Mouse (Mus musculus): ENCODE data around the gene Mfsd5. TPM values are rescaled to one million over a fixed set of nuclear protein-coding genes. Genes with fewer than 3 reads are reported as not detected.

The Mfsd5 gene
- polyA plus RNA-seq, 1 experiment from 2014 or later, result 27.4 TPM

- no peaks in the 10 kb centered on the region for H3K9me3 ChIP-seq (ENCODE audit: low read length)
- no peak for ATAC-seq
- 70% methylated on average over 5 of the region's 5 CpGs for whole genome bisulfite sequencing (ENCODE audit: insufficient replicate concordance)
- peaks cover 11% of the 10 kb centered on the region for H3K4me1 ChIP-seq (ENCODE audit: insufficient read depth)
- H3K4me2 ChIP-seq (ENCODE audit: low read depth, low read length), result no peak overlapping the region
- DNase-seq, result no peak
- no peak overlapping the region for H3K27ac ChIP-seq (ENCODE audit: low read depth)
- H3K4me3 ChIP-seq (ENCODE audit: low read depth, low read length), result no peak overlapping the region
- peaks cover 66% of the 10 kb centered on the region for H3K27me3 ChIP-seq (ENCODE audit: insufficient read depth, low read length)
- no peaks in the 10 kb centered on the region for H3K36me3 ChIP-seq (replicated peaks; ENCODE audit: insufficient read depth, low read length)
- H3K9ac ChIP-seq (replicated peaks), result no peak overlapping the region
- TF ChIP-seq CTCF (IDR thresholded peaks at IDR 0.05; ENCODE audit: low read depth) (no peak), EP300 (IDR thresholded peaks at IDR 0.05; ENCODE audit: low read depth) (no peak)
Measured at GRCm38 (mm10) chr15:102250521-102250920, 28.7 kb upstream of the Mfsd5 start.

- ATAC-seq, result no peak
- H3K4me3 ChIP-seq (ENCODE audit: low read depth, low read length), result no peak overlapping the region
- no peak overlapping the region for H3K27ac ChIP-seq (ENCODE audit: low read depth)
- no peaks in the 10 kb centered on the region for H3K9me3 ChIP-seq (ENCODE audit: low read length)
- TF ChIP-seq CTCF (IDR thresholded peaks at IDR 0.05; ENCODE audit: low read depth), result no peak
- no peak for TF ChIP-seq EP300 (IDR thresholded peaks at IDR 0.05; ENCODE audit: low read depth)
- 55% methylated on average over 13 of the region's 14 CpGs for WGBS (ENCODE audit: insufficient replicate concordance)
- no peak overlapping the region for H3K9ac ChIP-seq (replicated peaks)
- H3K4me2 ChIP-seq (ENCODE audit: low read depth, low read length), result no peak overlapping the region
- H3K4me1 ChIP-seq (ENCODE audit: insufficient read depth), result peaks cover 8% of the 10 kb centered on the region
- peaks cover 59% of the 10 kb centered on the region for H3K27me3 ChIP-seq (ENCODE audit: insufficient read depth, low read length)
- peak; percentile 13 for DNase-seq
- no peaks in the 10 kb centered on the region for H3K36me3 ChIP-seq (replicated peaks; ENCODE audit: insufficient read depth, low read length)
Measured at GRCm38 (mm10) chr15:102255547-102256255, 23.6 kb upstream of the Mfsd5 start.

- whole genome bisulfite sequencing (ENCODE audit: insufficient replicate concordance), result 17% methylated on average over 22 of the region's 22 CpGs
- Histone ChIP-seq H3K9ac (replicated peaks) (peak overlapping the region; percentile 55), H3K4me3 (ENCODE audit: low read depth, low read length) (peak overlapping the region; percentile 61), H3K9me3 (ENCODE audit: low read length) (no peaks in the 10 kb centered on the region), H3K36me3 (replicated peaks; ENCODE audit: insufficient read depth, low read length) (no peaks in the 10 kb centered on the region), H3K27ac (ENCODE audit: low read depth) (no peak overlapping the region), H3K27me3 (ENCODE audit: insufficient read depth, low read length) (peaks cover 60% of the 10 kb centered on the region), H3K4me2 (ENCODE audit: low read depth, low read length) (peak overlapping the region; percentile 88), H3K4me1 (ENCODE audit: insufficient read depth) (peaks cover 8% of the 10 kb centered on the region)
- no peak for ATAC-seq
- DNase-seq, result peak; percentile 13
- no peak for TF ChIP-seq EP300 (IDR thresholded peaks at IDR 0.05; ENCODE audit: low read depth)
- no peak for TF ChIP-seq CTCF (IDR thresholded peaks at IDR 0.05; ENCODE audit: low read depth)
Measured at GRCm38 (mm10) chr15:102256431-102257201, 22.6 kb upstream of the Mfsd5 start.

GRCm38 (mm10) chr15:102257202-102258075, 21.8 kb upstream of the Mfsd5 start, which contains the start of gene Rarg:
Rarg (minus strand) TSS chr15:102257517.
- Histone ChIP-seq H3K9ac (replicated peaks) (peak within 1 kb of the TSS; percentile 55), H3K36me3 (replicated peaks; ENCODE audit: insufficient read depth, low read length) (no peaks in the 10 kb centered on the region), H3K9me3 (ENCODE audit: low read length) (no peaks in the 10 kb centered on the region), H3K4me3 (ENCODE audit: low read depth, low read length) (peak within 1 kb of the TSS; percentile 61), H3K27ac (ENCODE audit: low read depth) (no peak within 1 kb of the TSS), H3K4me1 (ENCODE audit: insufficient read depth) (peaks cover 8% of the 10 kb centered on the region), H3K4me2 (ENCODE audit: low read depth, low read length) (peak within 1 kb of the TSS; percentile 88), H3K27me3 (ENCODE audit: insufficient read depth, low read length) (peaks cover 57% of the 10 kb centered on the region)
- TF ChIP-seq EP300 (IDR thresholded peaks at IDR 0.05; ENCODE audit: low read depth) (no peak), CTCF (IDR thresholded peaks at IDR 0.05; ENCODE audit: low read depth) (no peak)
- 2% methylated on average over 40 of the region's 46 CpGs for WGBS (ENCODE audit: insufficient replicate concordance)
- peak; percentile 43 for ATAC-seq
- no peak for DNase-seq

GRCm38 (mm10) chr15:102258076-102258470, 21.2 kb upstream of the Mfsd5 start:
- WGBS (ENCODE audit: insufficient replicate concordance), result 20% methylated on average over 12 of the region's 12 CpGs
- Histone ChIP-seq H3K4me3 (ENCODE audit: low read depth, low read length) (peak overlapping the region; percentile 61), H3K27me3 (ENCODE audit: insufficient read depth, low read length) (peaks cover 54% of the 10 kb centered on the region), H3K4me1 (ENCODE audit: insufficient read depth) (peaks cover 8% of the 10 kb centered on the region), H3K9me3 (ENCODE audit: low read length) (no peaks in the 10 kb centered on the region), H3K9ac (replicated peaks) (no peak overlapping the region), H3K36me3 (replicated peaks; ENCODE audit: insufficient read depth, low read length) (no peaks in the 10 kb centered on the region), H3K27ac (ENCODE audit: low read depth) (no peak overlapping the region), H3K4me2 (ENCODE audit: low read depth, low read length) (peak overlapping the region; percentile 88; the same call in 1 of the 2 replicates)
- no peak for DNase-seq
- ATAC-seq, result no peak
- TF ChIP-seq EP300 (IDR thresholded peaks at IDR 0.05; ENCODE audit: low read depth) (no peak), CTCF (IDR thresholded peaks at IDR 0.05; ENCODE audit: low read depth) (no peak)

Measured in liver, postnatal 0 days (tissue).